Mouse (Mus musculus): ENCODE measurements around the gene Eef2.

GRCm38 (mm10) chr10:81140717-81141454, 35.5 kb upstream of the Eef2 start:
- no peak for TF ChIP-seq CTCF (IDR thresholded peaks at IDR 0.05; ENCODE audit: control insufficient read depth, insufficient read depth, insufficient replicate concordance, low read depth, low read length)
- TF ChIP-seq POLR2A (IDR thresholded peaks at IDR 0.05; ENCODE audit: control insufficient read depth, low read depth, low read length) = no peak
